9 mouse cellular contexts compared by ENCODE assay signal in the genomic region with DNA sequence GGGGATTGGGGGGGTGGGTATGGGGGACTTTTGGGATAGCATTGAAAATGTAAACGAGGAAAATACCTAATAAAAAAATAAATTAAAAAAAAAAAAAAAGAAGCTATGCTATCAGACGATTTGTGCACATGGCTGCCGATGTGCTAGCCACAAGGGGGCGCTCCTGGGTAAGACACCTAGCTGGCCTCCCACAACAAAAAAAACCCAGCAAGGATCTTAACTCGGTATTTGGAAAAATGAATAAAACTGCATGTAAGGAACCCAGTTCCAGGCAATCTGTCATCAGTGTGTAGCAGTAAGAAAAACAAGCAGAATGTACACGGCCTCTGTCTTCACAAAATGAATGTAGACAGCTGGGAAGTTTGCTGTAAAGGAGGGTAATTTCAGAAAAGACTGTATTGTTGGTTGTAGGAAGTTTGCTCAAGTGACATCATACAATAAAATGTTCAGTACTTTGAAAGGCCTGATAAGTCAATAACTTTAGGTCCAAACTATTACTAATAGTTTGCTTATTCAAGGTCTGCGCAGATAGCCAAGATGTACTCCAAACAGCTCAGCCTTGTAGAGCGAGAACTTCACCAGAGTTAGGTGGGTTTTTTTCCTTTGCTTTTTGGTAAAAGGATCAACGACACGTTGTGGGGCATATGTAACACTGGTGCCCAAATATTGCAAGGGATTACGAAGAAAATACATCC. TPM values are rescaled to one million over a fixed set of nuclear protein-coding genes. Genes with fewer than 3 reads are reported as not detected.
A peak's percentile ranks its signal among the peaks of the same experiment; 100 is the strongest.
DNase-seq lines count a peak whose midpoint lies in the region; ATAC-seq lines count a peak whose summit lies in the region.
"Had no signal": no experiment of that assay in that cellular context is flagged by ENCODE, and none has a peak within 500 bp of the region (broad histone marks: within the 10 kb centered on the region; RNA-seq: fewer than 3 reads in every experiment).

No protein-coding gene starts in this region.

- no peaks in the 10 kb centered on the region for H3K9me3 ChIP-seq in kidney, embryonic 16.5 days (ENCODE audit: low read length)
- no peaks in the 10 kb centered on the region for H3K9me3 ChIP-seq in forebrain, embryonic 14.5 days (replicated peaks; ENCODE audit: control insufficient read depth, low read length)
- H3K9me3 ChIP-seq in liver, embryonic 11.5 days (ENCODE audit: control insufficient read depth, low read length) = no peaks in the 10 kb centered on the region
- H3K9me3 ChIP-seq: heart, embryonic 15.5 days had no signal

- no peak overlapping the region for H3K4me3 ChIP-seq in kidney, embryonic 16.5 days (ENCODE audit: low read length)
- no peak overlapping the region for H3K4me3 ChIP-seq in forebrain, embryonic 14.5 days (ENCODE audit: low read depth, low read length)
- no peak overlapping the region for H3K4me3 ChIP-seq in liver, embryonic 11.5 days (ENCODE audit: low read depth, low read length)
- H3K4me3 ChIP-seq: heart, embryonic 15.5 days had no signal

- H3K27ac ChIP-seq in kidney, embryonic 16.5 days (ENCODE audit: low read length) = no peak overlapping the region
- no peak overlapping the region for H3K27ac ChIP-seq in forebrain, embryonic 14.5 days (ENCODE audit: low read depth, low read length)
- H3K27ac ChIP-seq in liver, embryonic 11.5 days (ENCODE audit: low read depth, low read length) = no peak overlapping the region
- H3K27ac ChIP-seq: heart, embryonic 15.5 days had no signal

- 40% methylated on average over 11 of the region's 11 CpGs for WGBS in kidney, embryonic 16.5 days
- 41% methylated on average over 11 of the region's 11 CpGs for WGBS in forebrain, embryonic 14.5 days
- 36% methylated on average over 11 of the region's 11 CpGs for WGBS in liver, embryonic 11.5 days

- H3K27me3 ChIP-seq in kidney, embryonic 16.5 days (ENCODE audit: insufficient read depth, low read length) = no peaks in the 10 kb centered on the region
- no peaks in the 10 kb centered on the region for H3K27me3 ChIP-seq in forebrain, embryonic 14.5 days (replicated peaks; ENCODE audit: control insufficient read depth, insufficient read depth, low read length)
- H3K27me3 ChIP-seq in liver, embryonic 11.5 days (replicated peaks; ENCODE audit: control insufficient read depth, insufficient read depth, low read length) = no peaks in the 10 kb centered on the region
- H3K27me3 ChIP-seq: heart, embryonic 15.5 days had no signal

- ATAC-seq in kidney, embryonic 16.5 days (ENCODE audit: low FRiP score, low TSS enrichment) = no peak
- no peak for ATAC-seq in forebrain, embryonic 14.5 days
- no peak for ATAC-seq in liver, embryonic 11.5 days (replicated peaks; ENCODE audit: low FRiP score)

- H3K4me1 ChIP-seq in kidney, embryonic 16.5 days (ENCODE audit: insufficient read depth, low read length) = 0 out of 2 replicates have a peak, but pooled peaks cover 4% of the 10 kb centered on the region
- no peaks in the 10 kb centered on the region for H3K4me1 ChIP-seq in forebrain, embryonic 14.5 days (ENCODE audit: control insufficient read depth, insufficient read depth, low read length)
- H3K4me1 ChIP-seq in liver, embryonic 11.5 days (replicated peaks; ENCODE audit: control insufficient read depth, insufficient read depth, low read length) = no peaks in the 10 kb centered on the region
- H3K4me1 ChIP-seq: heart, embryonic 15.5 days had no signal

- DNase-seq in kidney, adult 18-20 months = peak; percentile 75
- DNase-seq in brain, adult 2 months (ENCODE audit: low read depth, low spot score) = peak; percentile 88
- peak; percentile 83 for DNase-seq in forebrain, embryonic 14.5 days (ENCODE audit: low spot score)
- peak; percentile 58 to 81 for DNase-seq in kidney, adult 8-10 months
- peak; percentile 62 for DNase-seq in liver, embryonic 11.5 days (ENCODE audit: low spot score)
- DNase-seq in retina, adult 2 months (ENCODE audit: low read depth, low spot score) = peak; percentile 32
- DNase-seq in thymus, postnatal 36 days = peak; percentile 60 to 63

- H3K4me2 ChIP-seq in kidney, embryonic 16.5 days (replicated peaks; ENCODE audit: low read depth, low read length) = no peak overlapping the region
- no peak overlapping the region for H3K4me2 ChIP-seq in forebrain, embryonic 14.5 days (ENCODE audit: low read length)
- no peak overlapping the region for H3K4me2 ChIP-seq in liver, embryonic 11.5 days
- H3K4me2 ChIP-seq: heart, embryonic 15.5 days had no signal

- H3K9ac ChIP-seq in kidney, embryonic 16.5 days (replicated peaks; ENCODE audit: low read length) = no peak overlapping the region
- no peak overlapping the region for H3K9ac ChIP-seq in forebrain, embryonic 14.5 days (ENCODE audit: low read length)
- no peak overlapping the region for H3K9ac ChIP-seq in liver, embryonic 11.5 days (ENCODE audit: low read depth, low read length)
- H3K9ac ChIP-seq: heart, embryonic 15.5 days had no signal

- H3K36me3 ChIP-seq in kidney, embryonic 16.5 days (ENCODE audit: insufficient read depth, low read length) = no peaks in the 10 kb centered on the region
- no peaks in the 10 kb centered on the region for H3K36me3 ChIP-seq in forebrain, embryonic 14.5 days (ENCODE audit: control insufficient read depth, insufficient read depth, low read length)
- H3K36me3 ChIP-seq in liver, embryonic 11.5 days (ENCODE audit: control insufficient read depth, insufficient read depth, low read length) = no peaks in the 10 kb centered on the region
- H3K36me3 ChIP-seq: heart, embryonic 15.5 days had no signal

RNA-seq across cellular contexts. Expression of a gene that starts 31.7 kb away (rescaled TPM):
- polyA plus RNA-seq in kidney, embryonic 16.5 days (2015; fragmentation: Nextera tagmentation; extraction: Ambion mirVana) = 132 and 211 TPM in 2 replicates
- polyA plus RNA-seq in forebrain, embryonic 14.5 days (2014; fragmentation: Nextera tagmentation; extraction: Ambion mirVana) = not detected in 2 replicates
- polyA plus RNA-seq in liver, embryonic 11.5 days (2014; fragmentation: Nextera tagmentation; extraction: Ambion mirVana) = not detected in 2 replicates

RNA-seq across cellular contexts. Expression of a gene that starts 44.9 kb away (rescaled TPM):
- 146 and 147 TPM in 2 replicates for polyA plus RNA-seq in kidney, embryonic 16.5 days (2015; fragmentation: Nextera tagmentation; extraction: Ambion mirVana)
- polyA plus RNA-seq in forebrain, embryonic 14.5 days (2014; fragmentation: Nextera tagmentation; extraction: Ambion mirVana) = 23.5 and 28.0 TPM in 2 replicates
- 30.6 and 31.8 TPM in 2 replicates for polyA plus RNA-seq in liver, embryonic 11.5 days (2014; fragmentation: Nextera tagmentation; extraction: Ambion mirVana)

Comparison
In these comparisons a context has a peak if more than half of its experiments do, and no peak if none do; other contexts are left out.
1. DNase-seq: peak in every context shown above with its lines; median percentile 88 in brain, adult 2 months; 83 in forebrain, embryonic 14.5 days; 75 in kidney, adult 18-20 months; 70 in kidney, adult 8-10 months; 62 in liver, embryonic 11.5 days; 62 in thymus, postnatal 36 days; 32 in retina, adult 2 months.
2. RNA of a gene that starts 31.7 kb away (polyA plus RNA-seq): 132 to 211 TPM in kidney, embryonic 16.5 days; not detected in forebrain, embryonic 14.5 days and not detected in liver, embryonic 11.5 days; every median in the first group is over 100 times any median in the second.